Mouse (Mus musculus) forebrain, embryonic 11.5 days (tissue): ENCODE data around the gene Spata13. TPM values are rescaled to one million over a fixed set of nuclear protein-coding genes. Genes with fewer than 3 reads are reported as not detected.

Experiments
- ATAC-seq: fragments of 200-750 bp; cut with Nextera tagmentation; replicated peaks from 2 replicates; pipeline ENCODE4 v1.8.0; 2017; ENCODE audit warnings: moderate TSS enrichment; ENCODE audit not compliant: low FRiP score
- DNase-seq: peaks from one replicate; pipeline ENCODE4 v3.0.0-alpha.2; 2017; ENCODE audit warnings: low spot score
- H3K27ac ChIP-seq: fragments of 300-500 bp; sonication (generic); 2 replicates; pipeline ENCODE4 v1.5.1; 2014; ENCODE audit warnings: low read depth, low read length
- H3K27me3 ChIP-seq: fragments of 300-500 bp; sonication (generic); 2 replicates; pipeline ENCODE4 v1.6.1; 2014; ENCODE audit warnings: mild to moderate bottlenecking, low read length, mixed read lengths; ENCODE audit not compliant: control insufficient read depth, insufficient read depth
- H3K36me3 ChIP-seq: fragments of 300-500 bp; sonication (generic); 2 replicates; pipeline ENCODE4 v1.6.1; 2014; ENCODE audit warnings: mild to moderate bottlenecking, low read length, moderate library complexity, mixed read lengths; ENCODE audit not compliant: control insufficient read depth, insufficient read depth
- H3K4me1 ChIP-seq: fragments of 300-500 bp; sonication (generic); replicated peaks from 2 replicates; pipeline ENCODE4 v1.6.1; 2014; ENCODE audit warnings: low read length, mixed read lengths; ENCODE audit not compliant: control insufficient read depth, insufficient read depth
- H3K4me2 ChIP-seq: fragments of 300-500 bp; sonication (generic); 2 replicates; pipeline ENCODE4 v1.6.1; 2014; ENCODE audit warnings: low read depth, mild to moderate bottlenecking, low read length, moderate library complexity, mixed read lengths; ENCODE audit not compliant: severe bottlenecking
- H3K4me3 ChIP-seq: fragments of 300-500 bp; sonication (generic); 2 replicates; pipeline ENCODE4 v1.5.1; 2014; ENCODE audit warnings: low read depth, low read length
- H3K9ac ChIP-seq: fragments of 300-500 bp; sonication (generic); 2 replicates; pipeline ENCODE4 v1.6.1; 2014; ENCODE audit warnings: low read length
- H3K9me3 ChIP-seq: fragments of 300-500 bp; sonication (generic); 2 replicates; pipeline ENCODE4 v1.6.1; 2016; ENCODE audit warnings: low read length, mixed read lengths; ENCODE audit not compliant: control insufficient read depth
- WGBS: fragments of 180-500 bp; shearing (Covaris S2); extraction: QIAGEN DNeasy Blood & Tissue Kit; methylation state at CpG from one replicate; pipeline ENCODE4 v1.1.7; 2014; 5-methylcytosine and 5-hydroxymethylcytosine counted together
- polyA plus RNA-seq: library from polyadenylated mRNA; unstranded; fragments of >200 nt; fragmentation: Nextera tagmentation; extraction: Ambion mirVana; gene quantifications from 2 replicates; pipeline ENCODE4 v1.2.1, GENCODE M21; 2014

Gene Spata13
- polyA plus RNA-seq, 1 experiment from 2014 or later: 137 TPM

- H3K36me3 ChIP-seq: peaks cover 2% of the 10 kb centered on the region; the same call in 1 of the 2 replicates
- H3K27me3 ChIP-seq: no peaks in the 10 kb centered on the region
- ATAC-seq (peak; percentile 91), DNase-seq (peak; percentile 73)
- peaks cover 44% of the 10 kb centered on the region for H3K4me1 ChIP-seq
- peak overlapping the region; percentile 93 for H3K27ac ChIP-seq
- 6% methylated on average over 14 of the region's 14 CpGs for WGBS
- peak overlapping the region; percentile 43 for H3K9ac ChIP-seq
- peak overlapping the region; percentile 3; the same call in 1 of the 2 replicates for H3K4me3 ChIP-seq
- peak overlapping the region; percentile 45; the same call in 1 of the 2 replicates for H3K4me2 ChIP-seq
- no peaks in the 10 kb centered on the region for H3K9me3 ChIP-seq
Measured at GRCm38 (mm10) chr14:60643098-60643870, 9.5 kb downstream of the Spata13 start.

GRCm38 (mm10) chr14:60646373-60646772, 12.6 kb downstream of the Spata13 start:
- ATAC-seq (no peak), DNase-seq (no peak)
- no peak overlapping the region for H3K27ac ChIP-seq
- no peak overlapping the region for H3K9ac ChIP-seq
- H3K36me3 ChIP-seq: peaks cover 2% of the 10 kb centered on the region; the same call in 1 of the 2 replicates
- no peak overlapping the region for H3K4me2 ChIP-seq
- H3K4me3 ChIP-seq: no peak overlapping the region
- 83% methylated on average over 5 of the region's 5 CpGs for WGBS
- H3K27me3 ChIP-seq: no peaks in the 10 kb centered on the region
- no peaks in the 10 kb centered on the region for H3K9me3 ChIP-seq
- H3K4me1 ChIP-seq: peaks cover 28% of the 10 kb centered on the region

GRCm38 (mm10) chr14:60647885-60648284, 14.1 kb downstream of the Spata13 start:
- no peaks in the 10 kb centered on the region for H3K27me3 ChIP-seq
- H3K36me3 ChIP-seq: peaks cover 2% of the 10 kb centered on the region; the same call in 1 of the 2 replicates
- H3K27ac ChIP-seq: no peak overlapping the region
- WGBS: 91% methylated on average over 7 of the region's 7 CpGs
- H3K4me3 ChIP-seq: no peak overlapping the region
- DNase-seq (no peak), ATAC-seq (no peak)
- no peaks in the 10 kb centered on the region for H3K9me3 ChIP-seq
- H3K9ac ChIP-seq: no peak overlapping the region
- peaks cover 20% of the 10 kb centered on the region for H3K4me1 ChIP-seq
- H3K4me2 ChIP-seq: no peak overlapping the region

GRCm38 (mm10) chr14:60648956-60649355, 15.2 kb downstream of the Spata13 start:
- H3K27ac ChIP-seq: no peak overlapping the region
- no peak overlapping the region for H3K4me2 ChIP-seq
- DNase-seq (no peak), ATAC-seq (no peak)
- peaks cover 14% of the 10 kb centered on the region for H3K4me1 ChIP-seq
- H3K36me3 ChIP-seq: peaks cover 2% of the 10 kb centered on the region; the same call in 1 of the 2 replicates
- no peaks in the 10 kb centered on the region for H3K9me3 ChIP-seq
- no peak overlapping the region for H3K4me3 ChIP-seq
- no peak overlapping the region for H3K9ac ChIP-seq
- H3K27me3 ChIP-seq: no peaks in the 10 kb centered on the region
- 93% methylated on average over 1 of the region's 1 CpGs for WGBS

GRCm38 (mm10) chr14:60653184-60653583, 19.4 kb downstream of the Spata13 start:
- 0 out of 2 replicates have a peak, but pooled peaks cover 3% of the 10 kb centered on the region for H3K4me1 ChIP-seq
- DNase-seq (no peak), ATAC-seq (no peak)
- no peak overlapping the region for H3K4me2 ChIP-seq
- WGBS: 85% methylated on average over 4 of the region's 4 CpGs
- H3K36me3 ChIP-seq: no peaks in the 10 kb centered on the region; the same call in 1 of the 2 replicates
- no peak overlapping the region for H3K27ac ChIP-seq
- H3K9me3 ChIP-seq: no peaks in the 10 kb centered on the region
- H3K4me3 ChIP-seq: no peak overlapping the region
- no peaks in the 10 kb centered on the region for H3K27me3 ChIP-seq
- no peak overlapping the region for H3K9ac ChIP-seq

- ATAC-seq: no peak
- 85% methylated on average over 5 of the region's 5 CpGs for WGBS
Measured at GRCm38 (mm10) chr14:60653977-60654376, 20.2 kb downstream of the Spata13 start.

GRCm38 (mm10) chr14:60654708-60655107, 20.9 kb downstream of the Spata13 start:
- Histone ChIP-seq H3K4me3 (no peak overlapping the region), H3K27ac (no peak overlapping the region), H3K4me1 (0 out of 2 replicates have a peak, but pooled peaks cover 3% of the 10 kb centered on the region), H3K27me3 (no peaks in the 10 kb centered on the region), H3K9me3 (no peaks in the 10 kb centered on the region), H3K9ac (no peak overlapping the region), H3K4me2 (no peak overlapping the region), H3K36me3 (no peaks in the 10 kb centered on the region; the same call in 1 of the 2 replicates)
- 83% methylated on average over 11 of the region's 11 CpGs for whole genome bisulfite sequencing
- ATAC-seq (no peak), DNase-seq (no peak)

More at GRCm38 (mm10) chr14:60653977-60654376, 20.2 kb downstream of the Spata13 start:
- Histone ChIP-seq H3K36me3 (no peaks in the 10 kb centered on the region; the same call in 1 of the 2 replicates), H3K4me1 (0 out of 2 replicates have a peak, but pooled peaks cover 3% of the 10 kb centered on the region), H3K27me3 (no peaks in the 10 kb centered on the region), H3K4me3 (no peak overlapping the region), H3K4me2 (no peak overlapping the region), H3K9ac (no peak overlapping the region), H3K9me3 (no peaks in the 10 kb centered on the region), H3K27ac (no peak overlapping the region)
- DNase-seq: no peak

GRCm38 (mm10) chr14:60655941-60656700, 22.3 kb downstream of the Spata13 start:
- H3K9me3 ChIP-seq: no peaks in the 10 kb centered on the region
- 0 out of 2 replicates have a peak, but pooled peaks cover 3% of the 10 kb centered on the region for H3K4me1 ChIP-seq
- H3K27me3 ChIP-seq: no peaks in the 10 kb centered on the region
- no peak overlapping the region for H3K4me3 ChIP-seq
- H3K36me3 ChIP-seq: no peaks in the 10 kb centered on the region; the same call in 1 of the 2 replicates
- WGBS: 87% methylated on average over 15 of the region's 15 CpGs
- DNase-seq (no peak), ATAC-seq (no peak)
- no peak overlapping the region for H3K27ac ChIP-seq
- H3K4me2 ChIP-seq: no peak overlapping the region
- no peak overlapping the region for H3K9ac ChIP-seq
